Mouse (Mus musculus) kidney, adult 10 weeks (tissue): ENCODE data around the gene Olfr1308. TPM values are rescaled to one million over a fixed set of nuclear protein-coding genes. Genes with fewer than 3 reads are reported as not detected.

Experiments used
- polyA plus RNA-seq: library from polyadenylated mRNA; stranded (reverse); fragments of 350-450 nt; fragmentation: Illumina TruSeq; extraction: RNeasy Lipid Tissue Mini Kit (QIAGEN cat#74804); gene quantifications from one replicate; pipeline ENCODE4 v1.2.3, GENCODE M21; 2014; ENCODE audit warnings: low read depth, low replicate concordance

Gene Olfr1308
- polyA plus RNA-seq, result not detected

DNA sequence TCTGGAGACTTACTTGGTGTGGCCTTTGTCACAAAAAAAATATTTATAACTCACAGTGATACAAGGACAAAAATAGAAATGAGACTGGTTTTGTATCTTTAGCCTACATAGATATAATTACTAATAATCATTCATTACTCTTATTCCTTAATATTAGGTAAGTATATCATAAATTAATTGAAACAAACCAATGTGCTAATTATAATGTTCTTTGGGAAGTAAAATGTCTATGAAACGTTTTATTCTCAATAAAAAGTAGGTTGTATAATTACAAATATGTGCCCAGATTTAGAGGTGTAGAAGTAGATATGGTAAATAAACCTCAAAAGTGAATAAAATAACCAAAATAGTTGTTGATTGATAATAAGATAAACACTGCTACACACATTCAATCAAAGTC is at the start of gene Olfr1308:
Gene Olfr1308 (minus strand): TSS at position 101 of the 400 bp plus-strand sequence.

DNA sequence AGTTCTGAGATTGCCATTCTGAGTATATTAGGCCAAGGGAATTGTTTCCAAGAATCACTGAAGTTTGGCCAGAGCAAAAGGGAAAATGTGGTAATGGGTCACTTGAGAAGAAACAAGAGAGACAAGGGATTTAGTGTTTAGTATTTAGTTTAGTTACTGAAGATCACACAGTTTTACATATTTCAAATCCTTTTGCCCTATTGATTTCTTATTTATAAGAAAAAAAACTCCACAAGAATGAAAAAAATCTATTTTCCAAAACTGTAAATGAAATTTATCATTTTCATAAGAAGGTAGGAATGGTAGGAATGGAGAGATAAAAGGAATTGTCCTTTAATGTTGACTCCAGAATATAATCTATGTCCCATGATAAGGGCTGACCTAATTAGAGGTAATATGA is 47.9 kb upstream of the Olfr1308 start, which contains the start of gene Olfr1310:
Gene Olfr1310 (minus strand): TSS at position 101 of the 400 bp plus-strand sequence.

DNA sequence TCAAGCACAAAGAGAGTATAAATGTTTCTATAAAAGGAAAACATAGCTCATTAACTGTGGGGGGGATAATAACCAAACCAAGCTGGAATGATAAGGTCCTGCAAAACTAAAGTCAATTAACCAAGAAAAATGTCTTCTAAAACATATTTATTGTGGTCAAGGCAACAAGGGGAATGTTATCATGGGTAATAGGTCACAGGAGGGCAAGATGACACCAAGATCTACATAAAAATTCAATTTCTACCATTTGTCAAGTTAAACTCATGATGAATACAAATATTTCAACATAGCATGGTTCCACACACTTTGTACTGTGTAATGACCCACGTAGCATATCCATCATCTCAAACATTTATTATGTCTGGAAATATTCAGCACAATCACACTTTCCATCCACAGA is 25.4 kb upstream of the Olfr1308 start, which contains the start of gene Olfr1309:
Gene Olfr1309 (minus strand): TSS at position 101 of the 400 bp plus-strand sequence.

DNA sequence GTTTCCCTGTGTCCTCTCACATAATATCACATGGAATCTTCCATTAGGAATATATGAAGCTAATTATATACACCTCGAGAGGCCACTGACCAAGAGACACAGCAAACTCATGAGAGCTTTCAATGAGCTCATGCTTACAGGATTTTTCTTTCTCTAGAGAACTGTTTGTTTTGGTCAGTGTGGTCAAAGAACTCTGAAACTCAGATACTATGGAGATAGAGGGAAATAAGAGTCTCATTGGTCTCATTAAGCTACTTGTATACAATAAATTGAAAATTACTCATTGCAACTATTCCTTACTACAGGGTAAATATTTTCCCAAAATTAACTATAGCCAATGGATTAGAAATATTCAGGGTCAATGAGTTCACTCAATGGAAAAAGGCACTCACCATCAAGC is 15.4 kb downstream of the Olfr1308 start, which contains the start of gene Olfr1307:
Gene Olfr1307 (minus strand): TSS at position 101 of the 400 bp plus-strand sequence.

GRCm38 (mm10) chr2:111916171-111916570 is 48.6 kb downstream of the Olfr1308 start, which contains the start of gene Olfr1306:
TSS of gene Olfr1306 (minus strand) at chr2:111916271.

Other genes with a start within 250 kb of the Olfr1308 start
- not detected for gene Olfr1301, start 213.9 kb downstream of the Olfr1308 start, polyA plus RNA-seq
- gene Olfr1302, start 187.5 kb downstream of the Olfr1308 start, polyA plus RNA-seq, result not detected
- not detected for gene Olfr1303, start 144.6 kb downstream of the Olfr1308 start, polyA plus RNA-seq
- not detected for gene Olfr1305, start 87.8 kb downstream of the Olfr1308 start, polyA plus RNA-seq
- gene Olfr1306, start 48.7 kb downstream of the Olfr1308 start, polyA plus RNA-seq, result not detected
- not detected for gene Olfr1307, start 15.5 kb downstream of the Olfr1308 start, polyA plus RNA-seq
- not detected for gene Olfr1309, start 25.3 kb upstream of the Olfr1308 start, polyA plus RNA-seq
- not detected for gene Olfr1310, start 47.8 kb upstream of the Olfr1308 start, polyA plus RNA-seq
- not detected for gene Olfr1311, start 59.5 kb upstream of the Olfr1308 start, polyA plus RNA-seq
- gene Olfr1312, start 85.3 kb upstream of the Olfr1308 start, polyA plus RNA-seq, result not detected
- gene Olfr1313, start 112.9 kb upstream of the Olfr1308 start, polyA plus RNA-seq, result not detected
- not detected for gene Olfr1314, start 131.8 kb upstream of the Olfr1308 start, polyA plus RNA-seq
- gene Olfr1315-ps1, start 150.5 kb upstream of the Olfr1308 start, polyA plus RNA-seq, result not detected
- not detected for gene Olfr1316, start 170.0 kb upstream of the Olfr1308 start, polyA plus RNA-seq
- gene Olfr1317, start 175.4 kb upstream of the Olfr1308 start, polyA plus RNA-seq, result not detected
- gene Olfr1318, start 189.3 kb upstream of the Olfr1308 start, polyA plus RNA-seq, result not detected